Mouse (Mus musculus) macrophage (primary cell): Measurements from ENCODE around the gene Grhpr. TPM values are rescaled to one million over a fixed set of nuclear protein-coding genes. Genes with fewer than 3 reads are reported as not detected.
"Not testable (repeated sequence)": the region's sequence is repeated elsewhere in the genome, so short reads cannot be mapped to it uniquely, and the experiment has no call there.

Source experiments
- H3K27ac ChIP-seq: fragments of 350-480 bp; formaldehyde crosslinking; 2 replicates; pipeline ENCODE4 v1.9.0; 2021
- H3K36me3 ChIP-seq: fragments of 350-480 bp; formaldehyde crosslinking; 2 replicates; pipeline ENCODE4 v1.9.0; 2021; ENCODE audit errors: inconsistent target
- H3K4me3 ChIP-seq: fragments of 350-480 bp; formaldehyde crosslinking; 2 replicates; pipeline ENCODE4 v1.9.0; 2021; ENCODE audit errors: inconsistent target
- H3K79me2 ChIP-seq: fragments of 350-480 bp; formaldehyde crosslinking; 2 replicates; pipeline ENCODE4 v1.9.0; 2021; ENCODE audit errors: inconsistent target
- WGBS: methylation state at CpG from one replicate; pipeline ENCODE4 v1.1.7; 2026; ENCODE audit warnings: inconsistent platforms; ENCODE audit not compliant: missing documents; 5-methylcytosine and 5-hydroxymethylcytosine counted together
- polyA plus RNA-seq: library from polyadenylated mRNA; stranded (reverse); fragments of 250-400 nt; gene quantifications from 3 replicates; pipeline ENCODE4 v1.2.4, GENCODE M21; 2018; ENCODE audit warnings: inconsistent platforms

Gene Grhpr
- polyA plus RNA-seq, 1 experiment from 2014 or later, result 2.3 TPM

DNA sequence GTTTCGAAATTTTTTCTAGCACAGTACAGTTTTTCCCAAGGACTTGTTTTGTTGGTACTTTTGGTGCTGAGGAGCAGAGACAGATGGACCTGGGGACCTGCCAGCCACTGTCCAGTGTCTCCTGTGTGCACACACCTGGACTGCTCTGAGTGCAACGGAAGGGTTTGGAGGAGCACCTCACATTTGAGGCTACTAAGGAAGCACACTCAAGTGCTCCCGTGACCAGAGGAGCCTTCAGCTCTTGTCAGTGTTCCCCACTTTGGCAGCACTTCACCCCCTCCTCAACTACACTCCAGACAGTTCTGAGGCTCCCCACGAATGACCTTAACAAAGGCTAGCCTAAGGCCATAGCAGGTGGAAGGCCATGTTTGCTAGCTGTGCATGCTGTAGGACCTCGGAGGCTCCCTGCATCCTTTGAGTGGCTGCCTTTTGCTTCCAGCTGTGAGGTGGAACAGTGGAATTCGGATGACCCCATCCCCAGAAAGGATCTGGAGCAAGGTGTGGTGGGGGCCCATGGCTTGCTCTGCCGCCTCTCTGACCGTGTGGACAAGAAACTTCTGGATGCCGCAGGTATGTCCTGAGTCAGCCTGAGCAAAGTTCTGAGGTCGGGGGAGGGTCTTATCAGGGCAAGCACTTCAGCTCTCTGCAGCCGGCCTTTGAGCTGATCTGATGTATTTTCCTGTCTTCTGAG, 1.4 kb downstream of the Grhpr start:
- no peak overlapping the region for H3K4me3 ChIP-seq

DNA sequence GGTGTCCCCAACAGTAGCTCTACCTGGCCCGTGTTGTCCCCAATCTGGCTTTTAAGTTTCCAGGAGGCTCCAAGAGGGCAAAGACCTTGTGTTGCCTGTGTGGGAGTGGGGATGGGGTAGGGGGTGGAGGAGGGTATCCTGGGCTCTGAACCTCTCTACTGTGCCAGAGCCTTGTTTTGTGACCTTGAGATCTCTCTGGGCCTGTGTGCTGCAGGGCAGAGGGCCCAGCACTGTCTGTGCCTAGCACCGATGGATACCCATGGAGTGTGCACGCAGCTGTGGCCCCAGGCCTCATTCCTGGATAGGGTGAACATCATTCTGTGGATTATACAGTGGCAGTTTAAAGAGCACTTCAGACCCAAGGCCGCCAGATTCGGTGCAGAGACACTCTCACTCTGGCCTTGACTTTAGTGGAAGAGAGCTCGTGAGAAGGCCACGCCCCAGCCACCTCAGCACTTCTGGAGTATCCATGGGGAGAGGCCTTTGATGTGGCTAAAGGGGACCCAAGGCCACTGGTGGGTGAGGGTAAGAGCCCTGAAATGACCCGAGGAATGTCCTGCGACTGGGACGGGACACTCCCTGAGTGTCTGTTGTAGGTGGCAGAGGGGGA, 2.0 kb downstream of the Grhpr start:
- H3K36me3 ChIP-seq, result no peaks in the 10 kb centered on the region
- H3K27ac ChIP-seq, result no peak overlapping the region

More for the DNA sequence above, 1.4 kb downstream of the Grhpr start:
- no peak overlapping the region for H3K27ac ChIP-seq
- 88% methylated on average over 11 of the region's 11 CpGs for WGBS
- H3K36me3 ChIP-seq, result no peaks in the 10 kb centered on the region
- no peaks in the 10 kb centered on the region for H3K79me2 ChIP-seq

DNA sequence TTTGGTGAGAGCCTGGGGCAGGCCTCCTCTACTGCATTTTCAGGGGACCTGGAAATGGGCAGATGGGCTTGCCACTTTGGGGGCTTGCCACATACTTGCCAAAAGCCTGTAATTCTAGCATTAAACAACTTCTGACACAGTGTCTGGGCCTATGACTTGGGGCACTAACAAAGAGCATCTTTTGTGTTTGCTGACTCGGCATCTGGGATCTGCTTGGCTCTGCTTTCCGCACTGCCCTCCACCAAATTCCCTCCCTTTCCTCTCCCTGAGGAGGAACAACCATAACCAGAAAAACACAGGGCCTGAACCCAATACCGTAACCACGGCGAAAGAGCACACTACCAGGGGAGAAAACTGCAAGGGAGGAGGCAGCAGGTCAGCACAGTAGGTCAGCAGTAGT, 9.4 kb downstream of the Grhpr start:
- peaks cover 29% of the 10 kb centered on the region for H3K36me3 ChIP-seq
- 96% methylated on average over 5 of the region's 5 CpGs for WGBS

More for the DNA sequence above, 2.0 kb downstream of the Grhpr start:
- Histone ChIP-seq H3K79me2 (no peaks in the 10 kb centered on the region), H3K4me3 (no peak overlapping the region)
- whole genome bisulfite sequencing, result 93% methylated on average over 10 of the region's 10 CpGs

DNA sequence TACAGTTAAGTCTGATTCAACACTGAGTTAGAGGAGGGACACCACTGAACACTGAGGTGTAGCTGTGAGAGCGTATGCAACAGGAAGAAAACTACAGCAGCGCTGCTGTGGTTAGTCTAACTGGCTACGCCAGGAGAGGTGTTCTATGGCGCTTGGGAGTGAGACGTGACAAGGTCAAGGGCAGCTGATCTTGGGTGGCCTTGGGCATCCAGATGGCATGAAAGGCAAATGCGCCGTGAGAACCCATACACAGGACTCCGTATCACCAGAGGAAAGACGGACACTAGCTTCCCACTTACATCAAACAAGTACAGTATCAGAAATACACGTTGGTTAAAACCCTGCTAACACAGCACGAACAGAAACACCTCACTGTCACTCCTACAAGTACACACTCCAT, 11.1 kb downstream of the Grhpr start:
- peaks cover 29% of the 10 kb centered on the region for H3K36me3 ChIP-seq

More for the DNA sequence above, 9.4 kb downstream of the Grhpr start:
- Histone ChIP-seq H3K79me2 (peaks cover 20% of the 10 kb centered on the region; the same call in 1 of the 2 replicates), H3K4me3 (no peak overlapping the region), H3K27ac (no peak overlapping the region)

DNA sequence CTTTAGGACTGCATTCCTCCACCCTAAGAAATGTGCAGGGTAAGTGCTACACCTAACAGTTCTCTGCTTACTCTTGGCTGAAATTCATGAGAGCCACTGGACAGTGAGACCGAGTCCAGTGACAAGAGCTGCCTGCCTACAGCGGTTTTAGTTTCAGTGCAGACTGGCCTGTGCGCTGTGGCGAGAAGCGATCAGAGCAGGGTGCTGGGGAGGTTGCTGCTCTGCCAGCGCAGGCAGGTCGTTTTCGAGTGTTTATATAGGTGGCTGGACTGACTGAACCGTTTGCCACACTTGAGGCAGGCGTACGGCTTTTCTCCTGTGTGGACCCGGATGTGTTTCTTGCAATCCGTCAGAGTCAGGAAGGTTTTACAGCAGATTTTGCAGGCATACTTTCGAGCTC, 12.0 kb downstream of the Grhpr start:
- not testable (repeated sequence) for H3K27ac ChIP-seq, H3K4me3 ChIP-seq
- H3K36me3 ChIP-seq, result peaks cover 29% of the 10 kb centered on the region
- 89% methylated on average over 4 of the region's 14 CpGs for WGBS
- H3K79me2 ChIP-seq, result peaks cover 46% of the 10 kb centered on the region; the same call in 1 of the 2 replicates

More for the DNA sequence above, 11.1 kb downstream of the Grhpr start:
- H3K4me3 ChIP-seq, H3K27ac ChIP-seq: not testable (repeated sequence)
- peaks cover 38% of the 10 kb centered on the region; the same call in 1 of the 2 replicates for H3K79me2 ChIP-seq
- 94% methylated on average over 11 of the region's 11 CpGs for WGBS

DNA sequence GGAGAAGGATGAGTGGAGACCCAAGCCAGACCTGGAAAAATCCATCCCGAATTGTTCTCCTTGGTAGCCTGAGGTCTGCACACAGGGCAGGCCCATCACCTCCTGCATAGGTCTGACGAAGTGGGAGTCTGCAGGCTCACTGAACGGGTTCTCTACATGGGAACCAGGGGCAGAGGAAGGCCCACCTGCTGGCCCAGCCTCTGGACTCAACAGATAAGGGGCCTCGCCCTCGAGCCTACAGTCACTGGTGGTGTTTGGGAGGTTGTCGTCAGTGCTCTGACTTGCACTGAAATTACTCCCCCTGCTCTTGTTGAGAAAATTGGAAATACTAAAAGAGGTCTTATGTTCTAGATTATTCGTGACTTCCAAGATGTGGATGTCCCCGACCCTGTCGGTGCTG, 12.7 kb downstream of the Grhpr start:
- no peak overlapping the region for H3K4me3 ChIP-seq
- peaks cover 29% of the 10 kb centered on the region for H3K36me3 ChIP-seq
- peaks cover 53% of the 10 kb centered on the region for H3K79me2 ChIP-seq
- no peak overlapping the region for H3K27ac ChIP-seq
- WGBS, result 92% methylated on average over 9 of the region's 9 CpGs

DNA sequence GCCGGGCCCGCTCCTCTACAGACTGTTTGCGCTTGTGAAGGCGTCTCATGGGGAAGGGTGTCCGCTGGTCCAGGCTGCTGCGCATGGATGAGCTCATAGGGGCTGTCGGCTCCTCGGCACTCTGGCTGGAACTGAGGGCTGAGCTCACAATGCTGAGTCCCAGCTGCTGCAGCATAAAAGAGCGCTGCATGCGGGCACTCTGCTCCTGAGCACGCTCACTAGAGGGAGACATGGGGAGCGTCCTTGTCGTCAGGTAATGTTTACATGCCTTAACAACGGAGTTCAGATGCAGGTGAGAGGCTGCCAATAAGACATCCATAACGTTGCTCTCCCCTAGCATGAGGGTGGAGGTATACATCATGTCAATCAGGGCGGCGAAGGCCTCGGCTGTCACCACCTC, 13.6 kb downstream of the Grhpr start:
- H3K4me3 ChIP-seq, result no peak overlapping the region
- H3K36me3 ChIP-seq, result peaks cover 29% of the 10 kb centered on the region
- H3K27ac ChIP-seq, result no peak overlapping the region
- H3K79me2 ChIP-seq, result peaks cover 62% of the 10 kb centered on the region
- 93% methylated on average over 18 of the region's 18 CpGs for WGBS

DNA sequence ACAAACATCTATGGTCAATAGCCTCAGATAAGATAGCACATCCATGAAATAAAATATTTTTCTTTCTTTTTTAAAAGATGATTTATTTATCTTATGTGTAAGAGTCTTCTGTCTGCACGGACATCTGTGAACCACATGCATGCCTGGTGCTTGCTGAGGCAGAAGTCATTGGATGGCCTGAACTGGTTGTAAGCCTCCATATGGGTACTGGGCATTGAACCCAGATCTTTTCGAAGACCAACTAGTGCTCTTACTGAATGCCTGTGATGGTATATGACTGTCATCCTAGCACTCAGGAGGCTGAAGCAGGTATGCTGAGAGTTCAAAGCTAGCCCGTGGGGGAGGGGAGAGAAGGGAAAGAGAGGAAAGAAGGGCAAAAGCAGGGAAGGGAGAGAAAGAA, 16.9 kb downstream of the Grhpr start:
- Histone ChIP-seq H3K79me2 (peaks cover 95% of the 10 kb centered on the region), H3K36me3 (peaks cover 18% of the 10 kb centered on the region), H3K27ac (no peak overlapping the region), H3K4me3 (no peak overlapping the region)
- WGBS, result 94% methylated on average over 2 of the region's 3 CpGs

DNA sequence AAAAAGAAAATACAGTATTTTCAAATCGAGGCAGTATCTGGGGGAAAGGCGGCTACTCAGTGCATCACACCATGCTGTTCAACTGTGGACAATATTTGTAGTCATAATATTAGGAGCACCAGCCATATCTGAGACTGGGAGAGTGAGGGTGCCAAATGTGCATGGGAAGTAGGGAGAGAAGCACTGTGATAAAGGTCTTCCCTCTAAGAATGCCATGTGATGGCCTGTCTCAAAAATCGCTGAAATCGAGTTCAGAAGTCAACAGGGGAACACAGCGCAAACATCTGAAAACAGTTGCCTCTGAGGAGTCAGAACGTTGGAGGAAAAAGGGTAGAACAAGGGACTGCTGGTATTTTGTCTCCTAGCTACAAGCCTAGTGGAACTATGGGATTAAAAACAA, 18.8 kb downstream of the Grhpr start:
- peaks cover 100% of the 10 kb centered on the region for H3K79me2 ChIP-seq
- H3K27ac ChIP-seq, result no peak overlapping the region
- no peak overlapping the region for H3K4me3 ChIP-seq
- H3K36me3 ChIP-seq, result peaks cover 3% of the 10 kb centered on the region; the same call in 1 of the 2 replicates
- 88% methylated on average over 5 of the region's 6 CpGs for WGBS

DNA sequence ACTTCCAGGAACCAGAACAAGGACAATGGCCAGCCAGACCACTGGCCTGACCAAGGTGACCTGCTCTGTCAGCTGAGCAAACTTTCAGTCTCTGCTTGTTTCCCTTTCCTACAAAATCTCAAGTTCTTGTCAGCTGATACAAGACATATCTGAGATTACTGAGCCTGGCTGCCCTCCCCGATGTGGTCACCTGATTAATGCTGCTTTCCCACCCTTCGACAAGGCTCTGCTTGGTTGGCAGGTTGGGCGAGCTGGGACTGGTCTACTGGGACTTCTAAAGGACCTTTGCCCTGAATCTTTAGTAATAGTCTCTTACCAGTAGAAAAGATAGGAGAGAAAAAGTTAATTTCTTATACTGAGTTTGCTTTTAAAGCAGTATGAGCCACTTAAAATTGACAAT, 24.3 kb downstream of the Grhpr start:
- WGBS, result 91% methylated on average over 3 of the region's 3 CpGs
- Histone ChIP-seq H3K27ac (no peak overlapping the region), H3K79me2 (peaks cover 100% of the 10 kb centered on the region), H3K36me3 (no peaks in the 10 kb centered on the region), H3K4me3 (no peak overlapping the region)

DNA sequence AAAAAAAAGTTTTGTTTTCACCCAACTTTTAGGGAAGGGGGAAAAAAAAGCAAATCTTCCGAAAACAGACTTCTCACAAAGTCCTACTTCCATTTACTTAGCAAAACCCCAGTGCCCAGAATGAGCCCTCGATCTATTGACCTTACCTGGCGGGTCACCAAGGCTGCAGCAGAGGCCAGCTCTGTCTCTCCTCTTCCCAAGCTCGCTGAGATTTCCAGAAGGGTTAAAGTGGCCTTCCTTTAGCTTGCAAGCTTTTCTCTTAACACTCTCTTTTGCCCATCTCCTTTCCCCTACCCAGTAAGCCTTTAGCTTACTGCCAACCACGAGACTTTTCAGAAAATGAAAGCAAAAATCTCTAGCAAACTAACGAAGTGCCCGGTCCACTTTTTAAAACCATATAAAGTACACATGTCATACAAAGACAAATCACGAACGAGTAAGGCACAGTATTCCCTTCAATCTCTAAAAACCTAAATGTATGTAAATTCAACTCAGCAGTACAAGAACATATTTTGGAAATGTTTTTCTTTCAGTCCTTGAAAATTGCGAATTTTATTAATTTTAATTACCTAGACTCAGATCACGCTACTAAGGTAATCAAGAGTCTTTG, 29.7 kb downstream of the Grhpr start:
- no peaks in the 10 kb centered on the region for H3K36me3 ChIP-seq
- H3K79me2 ChIP-seq, result peaks cover 54% of the 10 kb centered on the region
- 2% methylated on average over 11 of the region's 11 CpGs for WGBS
- H3K4me3 ChIP-seq, result peak overlapping the region; percentile 56
- H3K27ac ChIP-seq, result peak overlapping the region; percentile 76

DNA sequence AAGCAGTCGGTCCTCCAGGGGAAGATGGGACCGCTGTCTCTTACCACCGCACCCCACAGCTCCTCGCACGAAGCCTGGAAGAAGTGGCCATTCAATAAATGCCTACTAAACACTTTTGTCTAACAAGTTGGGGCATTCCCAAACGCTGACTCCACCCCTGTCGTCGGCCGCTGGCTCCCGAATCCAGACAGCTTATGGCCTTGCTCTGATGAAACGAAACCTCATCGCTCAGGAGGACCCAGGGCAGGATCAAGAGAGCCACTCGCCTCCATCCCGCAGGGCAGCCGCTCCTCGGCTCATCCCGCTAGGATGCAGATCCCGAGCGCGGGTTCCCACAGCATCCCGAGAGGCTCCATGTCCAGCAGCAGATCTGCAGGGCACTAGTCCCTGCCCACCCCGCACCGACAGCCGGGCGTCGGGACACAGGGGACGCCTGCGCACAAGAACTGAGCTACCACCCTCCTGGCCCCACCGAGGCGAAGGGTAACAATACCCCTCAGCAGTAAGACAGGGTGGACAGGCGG, 30.4 kb downstream of the Grhpr start:
- WGBS, result 0% methylated on average over 31 of the region's 31 CpGs
- H3K36me3 ChIP-seq, result no peaks in the 10 kb centered on the region

DNA sequence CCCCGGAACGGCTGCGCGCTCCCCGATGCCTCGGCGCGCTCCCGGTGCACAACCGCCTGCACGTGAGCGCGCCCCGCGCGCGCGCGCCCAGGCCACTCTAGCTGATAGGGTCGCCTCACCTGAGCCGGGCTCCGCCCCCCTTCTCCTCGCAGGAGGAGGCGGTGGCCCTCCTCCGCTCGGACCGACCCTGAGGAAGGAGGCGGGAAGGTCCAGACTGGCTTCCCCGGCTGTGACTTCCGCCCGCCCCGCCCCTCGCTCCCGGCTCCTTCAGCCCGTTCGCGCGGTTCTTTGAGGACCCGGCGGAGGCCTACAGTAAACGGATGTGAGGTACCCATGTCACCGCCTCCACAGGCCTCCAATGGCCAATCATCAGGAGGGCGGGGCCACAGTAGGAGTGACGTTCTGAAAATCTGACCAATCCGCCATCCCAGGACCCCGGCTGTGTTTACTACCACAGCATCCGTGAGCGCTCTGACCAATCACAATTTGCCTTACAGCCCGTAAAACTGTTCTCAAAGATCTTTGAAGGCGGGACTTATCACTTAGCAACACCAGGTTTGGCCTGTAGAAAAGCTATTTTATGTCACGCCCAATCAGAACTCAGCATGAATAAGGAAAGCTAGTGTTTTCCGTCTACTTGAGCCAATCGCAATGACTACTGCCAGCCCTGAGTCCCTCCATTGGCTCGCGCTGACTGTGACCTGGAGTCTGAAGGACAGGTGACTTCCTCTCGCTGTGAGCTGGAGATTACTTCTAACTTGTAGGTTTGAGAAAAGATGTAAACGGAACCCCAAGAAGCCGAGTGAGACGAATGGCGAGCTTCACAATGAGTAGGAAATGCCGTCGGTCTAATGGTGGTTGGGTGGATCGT, 31.1 kb downstream of the Grhpr start, which contains the start of gene Zbtb5:
Gene Zbtb5, minus strand, starts transcription at position 308 of the 871 bp plus-strand sequence.
- H3K4me3 ChIP-seq, result peak within 1 kb of the TSS; percentile 85
- H3K27ac ChIP-seq, result peak within 1 kb of the TSS; percentile 76
- WGBS, result under 1% methylated on average over 59 of the region's 63 CpGs
- no peaks in the 10 kb centered on the region for H3K36me3 ChIP-seq
- H3K79me2 ChIP-seq, result peaks cover 40% of the 10 kb centered on the region

More for the DNA sequence above, 30.4 kb downstream of the Grhpr start:
- H3K27ac ChIP-seq, result peak overlapping the region; percentile 76
- H3K79me2 ChIP-seq, result peaks cover 47% of the 10 kb centered on the region
- peak overlapping the region; percentile 56 for H3K4me3 ChIP-seq

DNA sequence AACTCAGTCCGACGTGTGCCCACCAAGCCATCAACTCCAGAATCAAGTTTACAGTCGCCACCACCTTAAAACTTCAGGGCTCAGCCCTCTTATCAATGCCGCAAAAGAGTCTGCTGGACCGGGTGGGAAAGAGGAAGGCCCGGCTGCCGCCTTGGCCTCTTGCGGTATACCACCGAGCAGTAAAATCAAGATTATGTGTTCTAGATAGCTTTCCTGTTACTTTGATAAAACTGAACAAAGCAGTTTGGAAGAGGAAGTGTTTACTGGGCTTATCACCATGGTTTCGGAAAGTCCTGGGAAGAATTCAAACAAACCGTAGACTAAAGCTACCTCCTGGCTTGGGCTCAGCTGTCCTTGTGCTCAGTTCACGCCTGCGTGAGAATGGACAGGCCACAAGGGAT, 31.8 kb downstream of the Grhpr start:
- WGBS, result under 1% methylated on average over 13 of the region's 13 CpGs

More for the DNA sequence above, 31.8 kb downstream of the Grhpr start:
- peak overlapping the region; percentile 85 for H3K4me3 ChIP-seq
- H3K27ac ChIP-seq, result peak overlapping the region; percentile 71
- H3K79me2 ChIP-seq, result peaks cover 33% of the 10 kb centered on the region
- no peaks in the 10 kb centered on the region for H3K36me3 ChIP-seq
